Mouse (Mus musculus): ENCODE measurements around the gene Cer1. TPM values are rescaled to one million over a fixed set of nuclear protein-coding genes. Genes with fewer than 3 reads are reported as not detected.
A peak's percentile ranks its signal among the peaks of the same experiment; 100 is the strongest.

Cer1 gene
- total RNA-seq (2021) = under 1 TPM in 1 of 2 experiments, not detected in 1; 0.41 TPM

DNA sequence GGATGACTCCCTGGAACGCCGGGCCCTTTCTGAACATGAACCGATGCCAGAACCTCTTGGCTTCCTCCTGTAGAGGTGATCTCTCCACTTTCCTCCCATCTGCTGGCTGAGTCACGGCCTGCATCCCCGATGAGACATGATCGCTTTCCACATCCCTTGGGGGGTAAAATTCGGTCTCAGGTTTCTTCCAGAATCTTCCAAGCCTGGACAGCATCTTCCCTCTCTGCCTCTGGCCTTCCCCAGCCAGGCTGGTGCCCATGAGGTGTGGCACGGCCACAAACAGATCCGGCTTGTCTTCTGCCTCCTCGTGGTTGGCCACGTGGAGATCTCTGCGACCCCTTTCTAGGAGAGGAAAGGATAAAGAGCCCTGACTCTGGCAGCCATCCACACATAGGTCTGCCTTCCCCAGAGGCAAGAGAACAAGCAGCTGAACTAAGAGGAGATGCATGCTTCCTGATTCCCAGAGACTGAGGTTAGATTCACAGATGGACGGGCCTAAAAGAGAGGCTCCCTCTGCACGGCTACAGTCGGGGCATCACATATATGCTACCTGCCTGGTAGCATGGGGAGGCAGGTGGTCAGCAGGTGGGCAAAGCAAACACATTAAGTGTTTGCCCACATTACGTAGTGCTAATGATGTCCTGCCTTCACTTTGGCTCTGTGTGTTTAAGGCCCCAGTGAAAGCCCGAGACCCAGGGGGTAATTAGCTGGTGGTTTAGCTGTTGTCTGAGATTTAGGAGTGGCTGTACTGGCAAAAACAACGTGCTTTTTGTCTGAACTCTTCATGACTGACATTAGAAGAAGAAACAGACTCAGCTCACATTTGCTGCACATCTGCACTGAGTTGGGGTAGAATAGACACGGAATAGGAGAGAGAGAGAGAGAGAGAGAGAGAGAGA lies at the start of gene Cer1:
Cer1 (minus strand) TSS at position 513 of the 899 bp plus-strand sequence.
- no peak for DNase-seq (ENCODE audit: low spot score in 2 of 2)
- intact Hi-C loops (cut with DNase I) = no loop called here

DNA sequence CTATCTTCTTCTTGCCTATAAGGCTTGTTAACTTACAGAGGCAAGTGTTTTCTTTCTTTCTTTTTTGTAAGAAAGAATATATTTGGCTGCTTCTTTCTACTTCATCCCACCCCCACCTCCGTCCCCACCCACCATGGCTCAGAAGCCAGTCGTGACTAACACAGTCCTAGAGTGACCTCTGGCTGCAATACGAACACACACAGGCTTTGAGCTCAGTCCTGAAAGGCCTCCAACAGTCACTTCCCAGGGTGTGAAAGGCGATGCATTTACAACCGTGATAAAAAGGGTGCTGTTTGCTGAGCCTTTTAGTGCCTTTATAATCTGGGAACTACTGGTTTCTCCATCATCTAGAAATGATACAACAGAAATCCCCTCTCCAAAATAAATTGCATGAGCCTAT lies 49.4 kb upstream of the Cer1 start:
- intact Hi-C loops (cut with DNase I) = loop anchor here (2.0 to 5.0 kb wide), 5 partner anchors 82 to 1757 kb away; no protein-coding TSS in a partner anchor
- DNase-seq (ENCODE audit: low spot score in 2 of 2) = peak in 1 of 2 experiments; percentile 57

DNA sequence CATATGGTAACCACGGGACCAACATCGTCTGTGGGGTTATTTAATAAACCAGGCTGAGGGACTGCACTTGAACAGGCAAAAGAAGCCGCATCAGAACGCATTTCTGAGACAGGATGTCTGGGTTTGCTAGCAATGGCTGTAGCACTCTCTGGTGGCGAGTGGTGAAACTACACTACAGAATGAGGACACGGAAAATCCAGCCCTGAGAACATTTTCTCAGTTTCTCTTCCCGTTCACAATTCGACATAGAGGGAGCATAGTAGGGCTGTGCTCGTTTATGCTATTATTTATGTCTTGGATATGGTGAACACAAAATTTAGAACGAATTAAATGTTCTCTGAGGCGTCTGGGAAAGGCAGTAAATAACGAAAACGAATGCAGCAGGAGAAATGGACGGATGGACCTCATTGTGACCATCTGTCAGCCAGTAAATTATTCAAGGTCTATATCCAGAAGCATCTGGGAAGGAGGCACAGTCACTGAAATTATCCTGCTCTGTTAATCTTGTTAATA lies 48.8 kb upstream of the Cer1 start:
- intact Hi-C loops (cut with DNase I) = loop anchor here (1.0 to 5.0 kb wide), 6 partner anchors 81 to 1756 kb away; no protein-coding TSS in a partner anchor
- DNase-seq (ENCODE audit: low spot score in 2 of 2) = peak; percentile 84 to 90

DNA sequence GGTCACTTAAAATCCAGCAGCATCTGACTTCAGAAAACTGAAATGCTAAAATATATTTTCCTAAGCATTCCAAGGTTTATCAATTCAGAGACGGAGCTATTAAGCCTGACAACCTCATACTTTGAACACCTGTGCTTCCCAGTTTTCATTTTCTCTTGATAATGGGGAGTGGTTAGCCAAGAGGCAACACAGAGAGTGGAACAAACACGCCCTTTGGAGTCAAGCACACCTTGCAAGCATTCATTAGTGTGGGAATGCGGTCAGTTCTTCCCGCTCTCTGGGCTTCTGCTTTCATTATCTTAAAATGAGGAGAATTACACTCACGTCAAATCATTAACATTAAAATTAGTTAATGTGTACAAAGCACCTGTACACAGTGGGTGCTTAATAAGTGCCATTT lies 45.1 kb upstream of the Cer1 start:
- DNase-seq (ENCODE audit: low spot score in 2 of 2) = no peak
- intact Hi-C loops (cut with DNase I) = loop anchor here (5.0 kb wide), 4 partner anchors 78 to 1753 kb away; no protein-coding TSS in a partner anchor

DNA sequence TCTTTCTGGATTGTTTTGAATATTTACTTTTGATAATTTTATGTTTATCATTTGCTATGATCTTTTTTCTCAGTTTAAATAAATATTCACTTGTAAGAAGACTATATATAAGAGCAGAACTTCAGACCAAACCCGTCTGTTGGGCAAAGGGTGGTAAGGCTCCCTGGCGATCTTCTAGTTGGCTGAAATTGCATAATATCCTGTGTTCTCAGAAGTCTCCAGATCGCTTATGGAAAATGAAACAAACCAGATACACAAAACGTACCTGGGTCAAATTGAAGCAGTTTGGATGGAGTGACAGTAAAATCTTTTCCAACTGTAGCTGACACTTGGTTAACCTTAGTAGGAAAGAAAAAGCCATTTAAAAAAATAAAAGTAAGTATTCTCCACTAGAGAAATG lies 37.0 kb upstream of the Cer1 start:
- DNase-seq (ENCODE audit: low spot score in 2 of 2) = no peak
- intact Hi-C loops (cut with DNase I) = no loop called here

DNA sequence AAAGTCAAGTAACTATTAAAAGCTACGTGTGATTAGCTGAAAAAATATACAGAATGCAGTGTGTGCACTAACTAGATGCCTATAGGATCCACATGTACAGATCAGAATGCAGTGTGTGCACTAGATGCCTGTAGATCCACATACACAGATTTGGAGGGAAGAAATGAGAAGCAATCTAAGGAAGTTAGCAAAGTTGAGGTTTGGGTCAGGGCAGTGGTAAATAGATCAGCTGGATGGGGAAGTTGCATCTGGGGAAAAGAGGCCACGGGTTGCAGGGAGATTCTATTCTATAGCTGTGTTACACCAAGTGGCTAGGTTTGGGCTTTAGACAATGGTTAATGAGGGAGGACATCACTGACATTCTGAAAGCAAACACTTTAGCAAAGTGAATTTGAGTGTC lies 33.7 kb upstream of the Cer1 start:
- DNase-seq (ENCODE audit: low spot score in 2 of 2) = no peak
- intact Hi-C loops (cut with DNase I) = no loop called here

DNA sequence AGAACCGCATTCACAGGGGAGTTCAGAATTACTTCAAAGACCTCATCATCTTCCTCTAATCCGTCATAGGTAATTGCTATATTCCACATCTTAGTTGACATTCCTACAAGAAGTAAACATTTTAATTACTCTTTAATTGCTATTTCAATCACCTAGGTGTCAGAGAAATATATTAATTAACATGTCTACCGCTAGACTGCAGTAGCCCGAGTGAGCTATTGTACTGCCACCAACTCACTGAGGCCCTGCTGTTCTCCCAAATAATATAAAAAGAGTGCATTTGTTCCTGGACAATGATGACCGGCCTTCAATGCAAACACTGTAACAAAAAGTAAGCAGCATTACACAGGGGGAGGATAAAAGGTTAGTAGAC lies 31.7 kb upstream of the Cer1 start:
- no peak for DNase-seq (ENCODE audit: low spot score in 2 of 2)
- intact Hi-C loops (cut with DNase I) = no loop called here

DNA sequence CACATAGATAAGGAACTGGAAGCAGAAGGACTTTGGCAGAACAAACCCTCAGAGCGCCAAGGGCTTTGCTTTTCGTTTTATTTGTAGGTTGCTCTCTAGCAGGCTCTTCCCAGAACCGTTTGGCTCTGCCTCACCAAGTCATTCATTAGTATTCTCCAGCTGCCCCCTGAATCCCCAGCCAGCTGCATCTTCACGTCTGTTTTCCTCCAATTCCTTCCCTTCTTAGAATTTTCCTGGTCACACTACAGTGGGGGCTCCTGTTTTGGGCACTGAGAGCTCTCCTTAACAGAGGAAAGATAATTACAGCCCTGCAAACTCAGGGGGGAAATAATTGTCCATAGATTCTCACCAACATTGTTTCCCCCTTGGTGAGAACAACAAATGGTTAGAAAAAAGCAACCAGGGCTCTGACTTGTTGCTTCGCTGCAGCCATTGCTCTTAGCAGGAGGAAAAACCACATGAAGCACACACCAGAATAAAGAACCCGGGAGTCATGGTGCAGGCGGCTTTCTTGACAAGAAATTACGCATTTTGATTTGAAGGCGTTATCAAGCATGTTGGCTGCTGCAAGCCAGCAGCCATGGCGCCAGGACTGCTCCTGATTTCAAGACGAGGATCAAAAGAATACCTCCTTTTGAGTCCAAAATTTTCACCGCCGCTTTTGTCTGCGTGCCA lies 31.2 kb upstream of the Cer1 start:
- intact Hi-C loops (cut with DNase I) = no loop called here
- peak in 1 of 2 experiments; percentile 9 for DNase-seq (ENCODE audit: low spot score in 2 of 2)

DNA sequence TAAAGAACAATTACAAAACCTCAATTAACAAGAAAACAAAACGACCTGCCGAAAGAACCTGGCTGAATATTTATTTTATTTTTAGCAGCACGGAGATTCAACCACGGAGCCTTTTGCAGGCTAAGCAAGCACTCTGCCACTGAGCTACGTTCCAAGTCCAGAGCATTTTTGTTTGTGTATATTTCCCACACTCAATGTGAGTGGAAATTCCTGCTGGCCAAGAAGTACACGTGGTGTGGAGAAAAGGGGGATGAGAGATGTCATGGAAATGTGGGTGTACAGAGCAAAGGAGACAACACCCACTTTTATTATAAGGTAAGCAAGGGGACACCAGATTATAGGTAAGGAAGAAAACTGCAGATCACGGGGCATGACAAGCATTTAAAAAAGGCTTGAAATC lies 30.6 kb upstream of the Cer1 start:
- no peak for DNase-seq (ENCODE audit: low spot score in 2 of 2)
- intact Hi-C loops (cut with DNase I) = no loop called here

DNA sequence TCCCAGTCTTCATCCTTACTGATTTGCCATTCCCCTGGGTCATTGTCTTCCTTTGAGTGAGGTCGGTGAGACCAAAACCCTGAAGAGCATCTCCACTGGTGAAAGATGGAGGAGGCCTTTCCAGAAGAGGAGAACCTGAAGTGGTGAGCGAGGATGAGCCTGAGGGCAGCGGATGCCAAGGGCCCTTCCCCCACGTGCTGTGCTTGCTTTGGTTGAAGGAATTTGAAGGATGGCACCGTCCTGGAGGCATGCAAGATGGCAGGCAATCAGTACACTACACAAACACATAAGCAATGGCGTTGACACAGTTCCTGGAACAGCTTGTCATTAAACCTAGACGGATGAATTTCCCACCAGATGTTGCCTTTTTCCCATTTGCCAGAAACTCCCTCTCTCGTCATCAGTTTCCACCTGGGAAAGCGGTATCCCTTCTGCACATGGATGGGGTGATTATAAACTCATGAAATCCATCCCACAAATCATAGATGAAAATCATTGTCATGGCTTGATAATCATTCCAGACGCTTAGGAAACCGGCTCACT lies 29.7 kb upstream of the Cer1 start:
- no peak for DNase-seq (ENCODE audit: low spot score in 2 of 2)
- intact Hi-C loops (cut with DNase I) = no loop called here

DNA sequence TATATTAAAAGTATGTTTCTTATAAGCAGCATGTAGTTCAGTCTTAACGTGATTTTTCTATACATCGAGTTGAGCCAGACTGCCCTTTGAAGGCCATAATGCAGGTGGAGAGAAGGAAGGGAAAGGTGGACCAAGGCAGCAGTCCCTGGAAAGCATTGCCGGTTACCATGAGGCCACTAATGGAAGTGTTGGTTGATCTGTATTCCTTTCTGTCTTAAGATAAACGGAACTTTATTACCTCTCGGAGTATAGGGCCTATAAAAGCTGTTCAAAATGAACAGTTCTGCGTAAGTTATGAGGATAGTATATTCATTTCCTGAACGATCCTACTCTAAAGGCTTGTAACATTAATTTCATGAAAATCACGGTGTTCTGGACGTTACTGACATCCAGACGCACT lies 10.3 kb upstream of the Cer1 start:
- no peak for DNase-seq (ENCODE audit: low spot score in 2 of 2)
- intact Hi-C loops (cut with DNase I) = no loop called here

DNA sequence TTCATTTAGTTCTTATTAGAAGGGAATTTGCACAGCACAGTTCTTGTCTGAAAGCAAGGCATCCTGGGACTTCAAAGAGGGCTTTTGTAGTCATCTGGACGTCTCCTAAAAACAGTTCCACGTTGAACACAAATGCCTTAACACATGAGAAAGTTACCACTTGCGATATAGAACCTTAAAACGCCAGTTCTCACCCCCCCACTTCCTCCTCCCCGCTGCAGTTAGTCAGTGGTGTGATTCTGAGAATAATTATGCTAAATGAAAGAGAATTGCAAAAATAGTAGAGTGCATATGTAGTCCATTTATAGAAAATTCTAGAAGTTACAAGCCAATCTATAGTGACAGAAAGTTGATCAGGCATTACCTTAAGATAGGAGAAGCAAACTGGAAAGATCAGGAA lies 7.3 kb upstream of the Cer1 start:
- intact Hi-C loops (cut with DNase I) = no loop called here
- peak in 1 of 2 experiments; percentile 70 for DNase-seq (ENCODE audit: low spot score in 2 of 2)

DNA sequence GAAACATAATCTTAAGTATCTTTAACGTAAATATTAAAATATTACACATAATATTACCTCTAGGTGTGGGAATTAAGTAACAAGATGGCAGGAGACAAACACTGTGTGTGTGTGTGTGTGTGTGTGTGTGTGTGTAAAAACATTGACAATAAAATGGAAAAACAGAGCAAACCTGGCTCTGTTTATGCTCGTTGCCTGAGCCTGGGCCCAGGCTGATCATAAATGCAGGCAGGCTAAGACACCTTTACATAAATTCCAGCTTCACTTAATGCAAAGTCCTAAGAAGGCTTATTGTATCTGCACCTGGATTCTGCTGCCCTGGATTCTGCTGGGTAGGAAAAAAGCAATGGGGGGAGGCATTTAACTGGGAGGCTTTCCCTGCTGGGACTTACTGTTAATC lies 6.6 kb upstream of the Cer1 start:
- intact Hi-C loops (cut with DNase I) = no loop called here
- no peak for DNase-seq (ENCODE audit: low spot score in 2 of 2)

DNA sequence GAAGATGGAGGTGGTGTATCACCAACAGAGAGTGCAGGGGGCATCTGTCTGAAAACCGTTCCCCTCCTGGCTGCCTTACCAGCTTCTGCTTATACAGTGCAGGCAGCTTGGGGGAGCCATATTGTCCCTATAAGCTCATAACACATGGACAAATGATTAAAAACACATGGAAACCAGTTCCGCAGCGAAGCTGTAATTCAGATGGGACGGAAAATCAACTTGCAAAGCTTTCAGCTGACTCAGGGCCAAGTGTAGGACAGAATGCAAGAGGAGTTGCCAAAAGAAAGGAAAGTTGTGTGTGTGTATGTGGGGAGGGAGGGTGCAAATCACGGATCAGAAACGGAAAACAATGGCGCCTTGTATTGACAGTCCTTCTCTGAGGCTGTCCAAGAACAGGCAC lies 6.1 kb upstream of the Cer1 start:
- DNase-seq (ENCODE audit: low spot score in 2 of 2) = peak in 1 of 2 experiments; percentile 15
- intact Hi-C loops (cut with DNase I) = no loop called here

DNA sequence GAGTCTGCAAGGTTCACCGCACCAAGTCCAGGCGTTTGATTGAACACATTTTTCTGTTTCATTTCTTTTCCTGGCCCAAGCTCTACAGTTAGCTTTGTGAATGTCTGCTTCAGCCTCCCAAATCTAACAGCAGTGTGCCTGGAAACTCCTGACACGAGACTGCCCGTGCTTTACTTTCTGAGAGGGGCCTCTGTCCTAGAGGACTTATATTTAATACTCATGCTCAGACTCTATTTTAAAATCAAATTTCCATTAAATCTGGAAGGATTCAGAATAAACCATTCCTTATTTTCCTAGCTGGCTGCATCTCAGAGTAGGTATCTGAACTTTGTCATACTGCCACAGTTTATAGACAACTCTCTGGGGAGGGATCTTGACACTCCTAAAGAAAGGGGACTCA lies 5.6 kb upstream of the Cer1 start:
- intact Hi-C loops (cut with DNase I) = no loop called here
- DNase-seq (ENCODE audit: low spot score in 2 of 2) = no peak

DNA sequence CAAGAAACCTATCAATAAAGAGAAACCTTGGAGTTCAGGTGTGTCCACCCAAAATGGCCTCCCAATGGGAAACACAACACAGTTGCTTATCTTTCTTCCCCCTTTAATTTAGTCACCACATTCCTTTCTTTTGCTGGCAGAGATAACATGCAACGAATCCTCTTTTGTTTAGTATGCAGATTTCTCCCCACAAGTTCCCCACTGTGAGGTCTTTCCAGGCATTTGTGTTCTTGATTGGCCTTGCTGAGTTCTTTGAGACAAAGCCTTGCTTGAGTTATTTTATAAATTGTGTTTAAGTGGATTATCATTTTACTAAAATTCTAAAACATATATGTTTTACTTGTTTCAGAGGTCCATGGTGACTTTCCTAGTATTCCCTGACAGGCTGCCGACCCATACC lies 1.2 kb upstream of the Cer1 start:
- DNase-seq (ENCODE audit: low spot score in 2 of 2) = no peak
- intact Hi-C loops (cut with DNase I) = no loop called here

DNA sequence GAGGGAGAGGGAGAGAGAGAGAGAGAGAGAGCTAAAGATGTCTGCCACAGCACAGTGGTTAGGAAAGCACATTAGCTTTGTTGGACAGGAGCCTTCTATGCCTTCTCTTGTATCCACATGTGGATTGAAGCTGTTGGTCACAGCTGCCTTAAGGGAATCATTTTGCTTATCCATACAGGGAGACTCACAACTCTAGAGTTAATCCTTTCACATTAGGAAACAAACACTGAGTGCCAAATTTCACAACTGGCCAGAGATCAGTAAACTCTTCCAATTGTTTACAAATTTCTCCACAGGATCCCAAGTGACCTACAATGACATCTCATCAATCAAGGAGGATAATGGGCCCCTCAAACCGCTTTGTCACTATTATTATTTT lies 576 bp upstream of the Cer1 start:
- intact Hi-C loops (cut with DNase I) = no loop called here

DNA sequence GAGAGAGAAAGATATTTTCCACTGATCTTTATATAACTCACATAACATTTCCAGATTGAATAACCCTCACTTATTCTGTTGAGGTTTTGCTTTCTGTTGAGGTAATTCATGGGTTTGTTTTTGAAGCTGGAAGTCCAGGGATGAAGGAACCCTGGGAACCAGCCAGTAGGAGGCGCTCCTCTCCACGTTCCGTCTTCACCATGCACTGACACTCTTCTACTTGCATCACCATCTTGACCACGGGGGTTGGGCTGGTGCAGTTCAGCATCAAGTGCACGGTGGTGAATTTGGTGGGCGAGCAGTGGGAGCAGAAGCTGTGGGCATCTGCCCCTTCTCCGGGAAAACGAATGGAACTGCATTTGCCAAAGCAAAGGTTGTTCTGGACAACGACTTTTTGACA lies 2.4 kb downstream of the Cer1 start:
- DNase-seq (ENCODE audit: low spot score in 2 of 2) = no peak
- intact Hi-C loops (cut with DNase I) = no loop called here

More for the DNA sequence above, 576 bp upstream of the Cer1 start:
- no peak for DNase-seq (ENCODE audit: low spot score in 2 of 2)

DNA sequence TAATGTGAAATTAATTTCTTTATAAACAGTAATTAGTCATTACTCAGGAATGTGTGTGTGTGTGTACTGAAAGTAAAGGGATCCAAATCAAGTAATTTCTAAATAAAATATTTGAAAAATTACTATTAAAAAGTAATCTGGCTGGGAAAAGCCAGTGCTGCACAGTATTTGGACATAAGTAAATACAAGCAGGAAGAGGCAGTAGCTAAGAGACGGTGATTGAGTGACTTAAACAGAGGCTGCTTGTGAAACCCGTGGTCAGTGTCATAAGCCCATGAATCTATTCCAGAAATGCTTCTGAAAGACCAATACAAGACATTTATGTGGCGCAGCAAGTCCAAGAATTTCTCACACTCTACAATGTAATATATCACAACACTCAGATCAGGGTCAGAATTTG lies 3.6 kb downstream of the Cer1 start:
- intact Hi-C loops (cut with DNase I) = no loop called here
- no peak for DNase-seq (ENCODE audit: low spot score in 2 of 2)

DNA sequence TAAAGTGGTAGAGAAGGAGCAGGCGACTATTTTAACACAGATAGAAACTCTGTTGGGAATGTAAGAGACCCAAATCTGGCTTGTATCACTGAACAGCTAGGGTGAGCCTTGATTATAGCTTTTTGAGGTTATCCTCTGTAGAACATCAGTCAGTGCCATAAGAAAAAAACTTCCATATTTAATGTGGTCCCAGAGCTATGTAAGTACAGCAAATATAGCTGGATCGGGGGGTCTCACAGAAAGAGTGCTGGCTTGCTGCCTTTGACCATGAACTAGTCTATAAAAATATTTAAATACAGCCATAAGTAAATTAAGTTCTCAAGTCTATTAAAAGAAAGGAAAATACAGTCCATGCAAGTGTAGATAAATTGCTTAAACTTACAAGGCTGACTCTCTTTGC lies 4.7 kb downstream of the Cer1 start:
- no peak for DNase-seq (ENCODE audit: low spot score in 2 of 2)
- intact Hi-C loops (cut with DNase I) = no loop called here

Data from left cerebral cortex, postnatal 25 days (tissue).